Mouse (Mus musculus) testis, postnatal 10 days (tissue): ENCODE measurements around the gene H2-Q4.
"Not testable (repeated sequence)": the region's sequence is repeated elsewhere in the genome, so short reads cannot be mapped to it uniquely, and the experiment has no call there.

Source experiments
- DNase-seq: peaks from one replicate; pipeline ENCODE4 v3.0.0; 2021; ENCODE audit warnings: low spot score

The H2-Q4 gene

GRCm38 (mm10) chr17:35420206-35420810 lies 40.9 kb downstream of the H2-Q4 start:
- DNase-seq: peak; percentile 62

GRCm38 (mm10) chr17:35421331-35421730 lies 41.9 kb downstream of the H2-Q4 start:
- peak; percentile 40 for DNase-seq

- DNase-seq: peak; percentile 36
Measured at GRCm38 (mm10) chr17:35422360-35422759, 42.9 kb downstream of the H2-Q4 start.

- DNase-seq: peak; percentile 41
Measured at GRCm38 (mm10) chr17:35423131-35423810, 43.9 kb downstream of the H2-Q4 start.

GRCm38 (mm10) chr17:35424106-35424505 lies 44.7 kb downstream of the H2-Q4 start:
- DNase-seq: peak; percentile 33

GRCm38 (mm10) chr17:35424624-35425416 lies 45.4 kb downstream of the H2-Q4 start, which contains the start of gene H2-Q6:
Gene H2-Q6 (plus strand): TSS chr17:35424850.
- peak; percentile 64 for DNase-seq

- peak; percentile 48 for DNase-seq
Measured at GRCm38 (mm10) chr17:35425474-35425873, 46.1 kb downstream of the H2-Q4 start.

GRCm38 (mm10) chr17:35428883-35429282 lies 49.5 kb downstream of the H2-Q4 start:
- DNase-seq: not testable (repeated sequence)

GRCm38 (mm10) chr17:35430671-35431070 lies 51.3 kb downstream of the H2-Q4 start:
- DNase-seq: not testable (repeated sequence)

GRCm38 (mm10) chr17:35432167-35432566 lies 52.8 kb downstream of the H2-Q4 start:
- DNase-seq: not testable (repeated sequence)

GRCm38 (mm10) chr17:35434836-35435235 lies 55.4 kb downstream of the H2-Q4 start:
- DNase-seq: peak; percentile 56
